Mouse (Mus musculus): ENCODE measurements around the gene Iqsec3. TPM values are rescaled to one million over a fixed set of nuclear protein-coding genes. Genes with fewer than 3 reads are reported as not detected.
A peak's percentile ranks its signal among the peaks of the same experiment; 100 is the strongest.

Iqsec3 gene
- polyA plus RNA-seq, 1 experiment from 2014 or later, result 18.7 TPM

DNA sequence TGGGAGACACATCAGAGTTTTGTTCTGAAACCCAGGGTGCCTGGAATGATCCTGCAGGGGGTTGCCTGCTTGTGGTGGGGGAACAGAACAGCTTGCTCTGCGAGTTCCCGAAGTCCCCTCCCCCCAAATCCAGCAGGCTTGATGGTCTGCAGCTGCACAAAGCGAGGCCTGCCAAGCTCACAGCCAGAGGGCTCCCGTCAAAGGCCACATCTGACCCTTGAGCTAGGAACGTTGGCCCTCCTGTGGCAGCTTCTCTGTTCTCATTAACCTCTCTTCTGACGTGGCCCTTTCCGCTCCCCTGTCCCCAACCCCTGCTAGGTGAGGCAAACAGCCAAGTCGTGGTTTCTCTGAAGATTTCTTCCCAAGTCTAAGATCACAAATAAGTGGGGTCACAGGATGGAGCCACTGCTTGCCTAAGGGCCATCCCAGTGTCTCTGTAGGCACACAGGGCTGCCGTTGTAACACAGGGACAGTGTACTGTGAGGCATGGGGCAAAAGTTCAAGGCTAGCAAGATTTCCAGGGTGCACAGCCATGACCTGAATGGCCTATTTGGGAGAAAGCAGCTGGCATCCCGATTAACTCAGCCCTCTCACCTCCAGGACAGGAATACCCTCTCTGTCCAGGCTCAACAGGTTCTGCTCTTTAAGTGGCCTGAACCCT is 143.5 kb downstream of the Iqsec3 start:
- 0 out of 2 replicates have a peak, but pooled peaks have one; percentile 40 for ATAC-seq (ENCODE audit: low FRiP score)
- Histone ChIP-seq H3K27me3 (replicated peaks) (no peaks in the 10 kb centered on the region), H3K36me3 (no peaks in the 10 kb centered on the region), H3K4me1 (peaks cover 16% of the 10 kb centered on the region), H3K27ac (replicated peaks) (no peak overlapping the region), H3K4me3 (replicated peaks) (no peak overlapping the region), H3K4me2 (no peak overlapping the region), H3K9me3 (replicated peaks) (no peaks in the 10 kb centered on the region), H3K9ac (replicated peaks) (no peak overlapping the region)
- WGBS, result 11% methylated on average over 10 of the region's 10 CpGs

- Histone ChIP-seq H3K36me3 (no peaks in the 10 kb centered on the region), H3K4me1 (peaks cover 16% of the 10 kb centered on the region), H3K9me3 (replicated peaks) (no peaks in the 10 kb centered on the region), H3K27ac (replicated peaks) (no peak overlapping the region), H3K4me3 (replicated peaks) (no peak overlapping the region), H3K27me3 (replicated peaks) (no peaks in the 10 kb centered on the region), H3K4me2 (no peak overlapping the region), H3K9ac (replicated peaks) (no peak overlapping the region)
- WGBS, result 44% methylated on average over 9 of the region's 9 CpGs
- ATAC-seq (ENCODE audit: low FRiP score), result no peak
These were observed 145.0 kb downstream of the Iqsec3 start for GRCm38 (mm10) chr6:121328417-121328884.

GRCm38 (mm10) chr6:121326486-121327069 is 146.9 kb downstream of the Iqsec3 start:
- H3K4me1 ChIP-seq, result peaks cover 16% of the 10 kb centered on the region
- H3K27me3 ChIP-seq (replicated peaks), result no peaks in the 10 kb centered on the region
- no peak overlapping the region for H3K4me3 ChIP-seq (replicated peaks)
- 63% methylated on average over 10 of the region's 10 CpGs for WGBS
- no peak overlapping the region for H3K4me2 ChIP-seq
- no peaks in the 10 kb centered on the region for H3K36me3 ChIP-seq
- ATAC-seq (ENCODE audit: low FRiP score), result no peak
- no peak overlapping the region for H3K27ac ChIP-seq (replicated peaks)
- no peak overlapping the region for H3K9ac ChIP-seq (replicated peaks)
- H3K9me3 ChIP-seq (replicated peaks), result no peaks in the 10 kb centered on the region

GRCm38 (mm10) chr6:121325740-121326139 is 147.7 kb downstream of the Iqsec3 start:
- Histone ChIP-seq H3K4me1 (peaks cover 16% of the 10 kb centered on the region), H3K27me3 (replicated peaks) (no peaks in the 10 kb centered on the region), H3K9ac (replicated peaks) (no peak overlapping the region), H3K4me3 (replicated peaks) (no peak overlapping the region), H3K27ac (replicated peaks) (no peak overlapping the region), H3K36me3 (no peaks in the 10 kb centered on the region), H3K4me2 (no peak overlapping the region), H3K9me3 (replicated peaks) (no peaks in the 10 kb centered on the region)
- ATAC-seq (ENCODE audit: low FRiP score), result no peak
- WGBS, result 81% methylated on average over 9 of the region's 9 CpGs

DNA sequence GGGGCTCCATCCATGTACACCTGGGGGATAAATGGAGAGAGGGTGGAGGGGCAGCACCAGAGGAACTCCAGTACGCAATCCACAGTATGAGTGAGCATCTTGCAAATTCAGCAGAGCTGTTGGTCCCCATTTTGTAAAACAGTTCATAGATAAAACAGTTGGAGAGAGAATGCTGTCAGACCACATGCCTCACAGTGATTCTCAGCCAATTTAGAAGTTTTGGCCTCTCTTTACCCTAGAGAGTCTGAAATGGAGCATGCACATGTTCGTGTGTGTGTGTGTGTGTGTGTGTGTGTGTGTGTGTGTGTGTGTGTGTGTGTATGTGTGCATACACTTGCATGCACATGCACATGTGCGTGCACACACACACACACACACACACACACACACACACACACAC is 148.2 kb downstream of the Iqsec3 start:
- H3K4me3 ChIP-seq (replicated peaks), result no peak overlapping the region
- peaks cover 16% of the 10 kb centered on the region for H3K4me1 ChIP-seq
- no peaks in the 10 kb centered on the region for H3K9me3 ChIP-seq (replicated peaks)
- no peaks in the 10 kb centered on the region for H3K36me3 ChIP-seq
- H3K4me2 ChIP-seq, result no peak overlapping the region
- no peak overlapping the region for H3K9ac ChIP-seq (replicated peaks)
- no peak overlapping the region for H3K27ac ChIP-seq (replicated peaks)
- WGBS, result 70% methylated on average over 3 of the region's 3 CpGs
- no peaks in the 10 kb centered on the region for H3K27me3 ChIP-seq (replicated peaks)
- ATAC-seq (ENCODE audit: low FRiP score), result no peak

Small RNA genes within 50 kb of the gene (microRNA-seq; reads per million reads assigned to microRNA genes)
- not detected for gene Gm24855

Other genes with a start within 250 kb of the Iqsec3 start
- 1.9 and 6.4 TPM in 2 replicates for gene Usp18, start 227.8 kb downstream of the Iqsec3 start, polyA plus RNA-seq (2015; fragmentation: Nextera tagmentation; extraction: Ambion mirVana)
- gene Slc6a13, start 173.5 kb downstream of the Iqsec3 start, polyA plus RNA-seq (2015; fragmentation: Nextera tagmentation; extraction: Ambion mirVana), result 34.4 and 41.0 TPM in 2 replicates
- 0.43 and 0.70 TPM in 2 replicates for gene Slc6a12, start 130.6 kb downstream of the Iqsec3 start, polyA plus RNA-seq (2015; fragmentation: Nextera tagmentation; extraction: Ambion mirVana)
- gene A2m, start 161.7 kb upstream of the Iqsec3 start, polyA plus RNA-seq (2015; fragmentation: Nextera tagmentation; extraction: Ambion mirVana), result 12.8 and 14.2 TPM in 2 replicates

Measured in neural tube, embryonic 15.5 days (tissue).